Mouse (Mus musculus) megakaryocyte-erythroid progenitor cell, adult 5 weeks (primary cell): ENCODE measurements around the gene Tm9sf1. TPM values are rescaled to one million over a fixed set of nuclear protein-coding genes. Genes with fewer than 3 reads are reported as not detected.

ENCODE experiments used
- polyA plus RNA-seq: library from polyadenylated mRNA; stranded (reverse); fragments of >175 nt; gene quantifications from 2 replicates; pipeline ENCODE4 v1.2.3, GENCODE M21; 2012

Tm9sf1 gene
- 19.0 and 19.4 TPM in 2 replicates for polyA plus RNA-seq

GRCm38 (mm10) chr14:55643060-55643907 lies at the start of gene Tm9sf1:
Gene Tm9sf1, minus strand, starts transcription at chr14:55643806.

GRCm38 (mm10) chr14:55681160-55682117 lies 37.8 kb upstream of the Tm9sf1 start, which contains the start of gene Tinf2:
Gene Tinf2, minus strand, starts transcription at chr14:55681820.

GRCm38 (mm10) chr14:55671833-55672740 lies 28.5 kb upstream of the Tm9sf1 start, which contains the start of the genes Gmpr2 and Nedd8:
Gene Gmpr2, plus strand, starts transcription at chr14:55671941.
Gene Nedd8, minus strand, starts transcription at chr14:55672124.

GRCm38 (mm10) chr14:55659960-55660573 lies 16.5 kb upstream of the Tm9sf1 start, which contains the start of gene Mdp1:
Gene Mdp1, minus strand, starts transcription at chr14:55660508.

GRCm38 (mm10) chr14:55649884-55650283 lies 6.3 kb upstream of the Tm9sf1 start, which contains the start of gene Tssk4:
Gene Tssk4, plus strand, starts transcription at chr14:55650184.

GRCm38 (mm10) chr14:55637795-55638194 lies 5.8 kb downstream of the Tm9sf1 start, which contains the start of gene Gm49378:
Gene Gm49378, minus strand, starts transcription at chr14:55637895.

GRCm38 (mm10) chr14:55635523-55636007 lies 8.0 kb downstream of the Tm9sf1 start, which contains the start of gene Ipo4:
Gene Ipo4, minus strand, starts transcription at chr14:55635957.

GRCm38 (mm10) chr14:55617822-55618221 lies 25.8 kb downstream of the Tm9sf1 start, which contains the start of gene Rec8:
Gene Rec8, plus strand, starts transcription at chr14:55618037.

GRCm38 (mm10) chr14:55603271-55603632 lies 40.4 kb downstream of the Tm9sf1 start, which contains the start of gene Irf9:
Gene Irf9, plus strand, starts transcription at chr14:55603571.

GRCm38 (mm10) chr14:55591331-55591891 lies 52.2 kb downstream of the Tm9sf1 start, which contains the start of gene Rnf31:
Gene Rnf31, plus strand, starts transcription at chr14:55591708.

GRCm38 (mm10) chr14:55590748-55591330 lies 52.8 kb downstream of the Tm9sf1 start, which contains the start of gene Psme2:
Gene Psme2, minus strand, starts transcription at chr14:55591113.

Other genes with a start within 250 kb of the Tm9sf1 start
- gene Dhrs4, start 165.0 kb downstream of the Tm9sf1 start, polyA plus RNA-seq, result 104 TPM in 2 replicates
- gene Carmil3, start 153.2 kb downstream of the Tm9sf1 start, polyA plus RNA-seq, result 4.3 and 4.5 TPM in 2 replicates
- gene Cpne6, start 133.4 kb downstream of the Tm9sf1 start, polyA plus RNA-seq, result not detected in 2 replicates
- gene Nrl, start 118.8 kb downstream of the Tm9sf1 start, polyA plus RNA-seq, result not detected in 2 replicates
- 86.4 and 95.5 TPM in 2 replicates for gene Pck2, start 103.5 kb downstream of the Tm9sf1 start, polyA plus RNA-seq
- gene Dcaf11, start 83.8 kb downstream of the Tm9sf1 start, polyA plus RNA-seq, result 55.9 and 75.4 TPM in 2 replicates
- gene A730061H03Rik, start 83.4 kb downstream of the Tm9sf1 start, polyA plus RNA-seq, result 0.47 and 0.96 TPM in 2 replicates
- gene Fitm1, start 68.2 kb downstream of the Tm9sf1 start, polyA plus RNA-seq, result 0.60 and 1.2 TPM in 2 replicates
- 244 and 281 TPM in 2 replicates for gene Psme1, start 65.7 kb downstream of the Tm9sf1 start, polyA plus RNA-seq
- gene Emc9, start 58.5 kb downstream of the Tm9sf1 start, polyA plus RNA-seq, result 8.4 and 8.5 TPM in 2 replicates
- gene Psme2, start 52.7 kb downstream of the Tm9sf1 start, polyA plus RNA-seq, result 82.1 TPM in 2 replicates
- 31.2 and 32.0 TPM in 2 replicates for gene Rnf31, start 52.1 kb downstream of the Tm9sf1 start, polyA plus RNA-seq
- 88.9 and 109 TPM in 2 replicates for gene Irf9, start 40.2 kb downstream of the Tm9sf1 start, polyA plus RNA-seq
- gene Rec8, start 25.8 kb downstream of the Tm9sf1 start, polyA plus RNA-seq, result 18.2 and 29.4 TPM in 2 replicates
- 62.9 and 90.9 TPM in 2 replicates for gene Ipo4, start 7.8 kb downstream of the Tm9sf1 start, polyA plus RNA-seq
- gene Gm49378, start 5.9 kb downstream of the Tm9sf1 start, polyA plus RNA-seq, result 1.4 and 1.5 TPM in 2 replicates
- gene Tssk4, start 6.4 kb upstream of the Tm9sf1 start, polyA plus RNA-seq, result 0.07 TPM in 1 of 2 replicates, not detected in the other
- 13.6 and 17.8 TPM in 2 replicates for gene Mdp1, start 16.7 kb upstream of the Tm9sf1 start, polyA plus RNA-seq
- gene Gmpr2, start 28.1 kb upstream of the Tm9sf1 start, polyA plus RNA-seq, result 23.9 and 24.7 TPM in 2 replicates
- 102 and 110 TPM in 2 replicates for gene Nedd8, start 28.3 kb upstream of the Tm9sf1 start, polyA plus RNA-seq
- 31.6 and 41.8 TPM in 2 replicates for gene Tinf2, start 38.0 kb upstream of the Tm9sf1 start, polyA plus RNA-seq
- 4.6 and 5.6 TPM in 2 replicates for gene Tgm1, start 70.1 kb upstream of the Tm9sf1 start, polyA plus RNA-seq
- 30.6 and 31.0 TPM in 2 replicates for gene Rabggta, start 78.5 kb upstream of the Tm9sf1 start, polyA plus RNA-seq
- gene Dhrs1, start 101.9 kb upstream of the Tm9sf1 start, polyA plus RNA-seq, result 3.9 and 5.5 TPM in 2 replicates
- 30.4 and 53.0 TPM in 2 replicates for gene Nop9, start 101.9 kb upstream of the Tm9sf1 start, polyA plus RNA-seq
- 0.31 and 0.45 TPM in 2 replicates for gene Cideb, start 114.7 kb upstream of the Tm9sf1 start, polyA plus RNA-seq
- gene Ltb4r2, start 117.6 kb upstream of the Tm9sf1 start, polyA plus RNA-seq, result 0.83 and 1.1 TPM in 2 replicates
- gene Ltb4r1, start 122.2 kb upstream of the Tm9sf1 start, polyA plus RNA-seq, result 33.3 and 45.8 TPM in 2 replicates
- gene Adcy4, start 140.3 kb upstream of the Tm9sf1 start, polyA plus RNA-seq, result 0.09 and 0.10 TPM in 2 replicates
- gene Ripk3, start 145.1 kb upstream of the Tm9sf1 start, polyA plus RNA-seq, result 63.9 and 71.4 TPM in 2 replicates
- 0.15 and 0.40 TPM in 2 replicates for gene Nfatc4, start 179.3 kb upstream of the Tm9sf1 start, polyA plus RNA-seq
- 4.9 and 6.6 TPM in 2 replicates for gene Nynrin, start 210.2 kb upstream of the Tm9sf1 start, polyA plus RNA-seq
- gene Cbln3, start 240.6 kb upstream of the Tm9sf1 start, polyA plus RNA-seq, result 0.09 and 0.34 TPM in 2 replicates
- gene Khnyn, start 241.1 kb upstream of the Tm9sf1 start, polyA plus RNA-seq, result 10.5 and 16.6 TPM in 2 replicates